Mouse (Mus musculus) testis, postnatal 14 days (tissue): ENCODE data around the gene Nlrp4c.
"Not testable (repeated sequence)": the region's sequence is repeated elsewhere in the genome, so short reads cannot be mapped to it uniquely, and the experiment has no call there.

Experiments used
- DNase-seq: peaks from one replicate; pipeline ENCODE4 v3.0.0; 2021; ENCODE audit warnings: low spot score

Gene Nlrp4c

GRCm38 (mm10) chr7:6044861-6045260, at the start of gene Nlrp4c:
Gene Nlrp4c (plus strand): TSS chr7:6045161.
- DNase-seq, result peak; percentile 23

- DNase-seq, result no peak
Measured at GRCm38 (mm10) chr7:6010910-6011309, 34.1 kb upstream of the Nlrp4c start, which contains the start of gene Vmn1r65. Gene Vmn1r65 (minus strand): TSS chr7:6011010.

- DNase-seq, result no peak
Measured at GRCm38 (mm10) chr7:6119501-6119900, 74.5 kb downstream of the Nlrp4c start.

GRCm38 (mm10) chr7:6120104-6120503, 75.1 kb downstream of the Nlrp4c start:
- not testable (repeated sequence) for DNase-seq

- not testable (repeated sequence) for DNase-seq
Measured at GRCm38 (mm10) chr7:6121128-6121527, 76.2 kb downstream of the Nlrp4c start.

- DNase-seq, result peak; percentile 65
Measured at GRCm38 (mm10) chr7:6126690-6127448, 81.9 kb downstream of the Nlrp4c start.

- no peak for DNase-seq
Measured at GRCm38 (mm10) chr7:6130346-6130745, 85.4 kb downstream of the Nlrp4c start.

GRCm38 (mm10) chr7:6132646-6133045, 87.7 kb downstream of the Nlrp4c start:
- no peak for DNase-seq

GRCm38 (mm10) chr7:6136497-6136896, 91.5 kb downstream of the Nlrp4c start:
- no peak for DNase-seq

- no peak for DNase-seq
Measured at GRCm38 (mm10) chr7:6139295-6139694, 94.3 kb downstream of the Nlrp4c start.

GRCm38 (mm10) chr7:6143991-6144531, 99.1 kb downstream of the Nlrp4c start:
- DNase-seq, result no peak

- no peak for DNase-seq
Measured at GRCm38 (mm10) chr7:6145423-6146188, 100.6 kb downstream of the Nlrp4c start.

- no peak for DNase-seq
Measured at GRCm38 (mm10) chr7:6146194-6146981, 101.4 kb downstream of the Nlrp4c start.

GRCm38 (mm10) chr7:6146982-6147325, 102.0 kb downstream of the Nlrp4c start:
- no peak for DNase-seq

- no peak for DNase-seq
Measured at GRCm38 (mm10) chr7:6147688-6148087, 102.7 kb downstream of the Nlrp4c start.

- no peak for DNase-seq
Measured at GRCm38 (mm10) chr7:6151266-6151665, 106.3 kb downstream of the Nlrp4c start.

GRCm38 (mm10) chr7:6152036-6152435, 107.1 kb downstream of the Nlrp4c start:
- no peak for DNase-seq

- no peak for DNase-seq
Measured at GRCm38 (mm10) chr7:6153131-6153530, 108.2 kb downstream of the Nlrp4c start.

- peak; percentile 51 for DNase-seq
Measured at GRCm38 (mm10) chr7:6154164-6154563, 109.2 kb downstream of the Nlrp4c start.
